Mouse (Mus musculus) thymus, postnatal 14 days (tissue): ENCODE measurements around the gene Cpm.

Experiments
- DNase-seq: peaks from one replicate; pipeline ENCODE4 v3.0.0; 2021

The Cpm gene

DNA sequence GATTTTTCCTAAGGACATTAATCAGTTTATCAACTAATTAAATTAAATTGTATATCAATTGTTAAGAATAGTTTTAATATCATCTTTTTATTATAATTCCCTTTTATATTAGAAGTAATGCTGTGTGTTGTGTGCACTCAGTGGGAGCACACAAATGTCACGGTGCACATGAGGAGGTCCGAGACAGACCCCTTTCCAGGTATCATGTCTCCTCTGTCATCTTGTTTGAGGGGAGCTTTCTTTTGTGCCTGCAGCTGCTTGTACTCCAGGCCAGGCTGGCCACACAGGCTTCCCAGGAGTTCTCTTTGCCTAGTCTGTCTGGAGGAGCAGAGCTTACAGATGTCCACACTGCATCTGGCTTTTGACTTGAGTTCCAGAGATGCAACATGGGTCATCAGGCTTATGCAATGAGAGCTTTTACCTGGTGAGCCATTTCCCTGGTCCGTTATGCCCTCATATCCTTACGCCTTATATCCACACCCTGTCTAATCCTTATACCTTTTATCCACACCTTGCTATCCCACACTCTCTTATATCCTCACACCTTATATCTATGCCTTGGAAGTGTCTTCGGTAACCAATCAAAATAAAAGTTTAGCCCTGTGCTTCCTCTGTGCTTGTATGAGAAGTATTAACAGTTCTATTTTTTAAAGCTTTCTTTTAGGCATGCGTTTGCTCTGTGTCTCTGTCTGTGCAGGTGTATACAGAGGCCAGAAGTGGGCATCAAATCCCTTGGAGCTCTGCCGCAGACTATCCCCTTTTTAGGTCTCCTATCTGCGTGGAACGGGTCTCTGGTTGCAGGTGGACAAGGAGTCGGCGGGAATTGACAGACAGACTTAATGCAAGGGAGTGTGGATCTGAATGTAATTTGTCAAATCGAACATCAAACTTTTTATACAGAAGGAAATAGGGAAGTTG, 7.4 kb upstream of the Cpm start:
- no peak for DNase-seq

DNA sequence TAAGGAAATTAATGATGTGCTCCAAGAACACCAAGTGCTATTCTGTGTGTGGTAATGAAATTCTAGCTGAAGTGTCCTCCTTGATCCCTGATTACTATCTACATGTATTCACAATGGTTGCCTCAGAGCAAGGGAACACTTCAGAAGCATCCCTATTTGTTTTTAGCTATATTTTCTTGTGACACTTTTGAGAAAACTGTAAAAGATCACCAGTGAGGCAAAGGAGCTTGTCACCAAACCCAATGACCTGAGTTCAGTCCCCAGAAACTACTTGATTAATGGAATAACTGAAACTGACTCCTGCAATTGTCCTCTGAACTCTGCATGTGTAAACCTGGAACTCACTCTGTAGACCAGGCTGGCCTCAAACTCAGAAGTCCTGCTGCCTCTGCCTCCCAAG, 5.9 kb upstream of the Cpm start:
- no peak for DNase-seq

DNA sequence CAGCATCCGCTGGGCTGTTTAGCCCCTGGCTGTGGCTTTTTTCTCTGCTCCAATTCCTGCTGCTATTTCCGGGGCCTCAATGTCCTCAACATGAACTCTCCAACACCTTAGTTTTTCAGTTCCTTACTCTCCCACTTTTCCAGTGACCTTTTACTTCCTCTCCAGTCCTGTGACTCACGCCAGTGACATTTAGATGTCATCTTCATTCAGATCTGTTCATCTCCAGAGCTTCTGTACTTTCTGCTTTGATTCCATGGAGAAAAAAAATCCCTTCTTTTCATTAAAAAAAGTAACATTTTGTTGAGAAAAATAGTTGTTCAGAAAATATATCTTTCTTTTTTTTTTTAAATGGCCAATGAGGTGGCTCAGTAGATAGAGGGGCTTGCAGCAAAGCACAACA, 5.1 kb upstream of the Cpm start:
- no peak for DNase-seq

DNA sequence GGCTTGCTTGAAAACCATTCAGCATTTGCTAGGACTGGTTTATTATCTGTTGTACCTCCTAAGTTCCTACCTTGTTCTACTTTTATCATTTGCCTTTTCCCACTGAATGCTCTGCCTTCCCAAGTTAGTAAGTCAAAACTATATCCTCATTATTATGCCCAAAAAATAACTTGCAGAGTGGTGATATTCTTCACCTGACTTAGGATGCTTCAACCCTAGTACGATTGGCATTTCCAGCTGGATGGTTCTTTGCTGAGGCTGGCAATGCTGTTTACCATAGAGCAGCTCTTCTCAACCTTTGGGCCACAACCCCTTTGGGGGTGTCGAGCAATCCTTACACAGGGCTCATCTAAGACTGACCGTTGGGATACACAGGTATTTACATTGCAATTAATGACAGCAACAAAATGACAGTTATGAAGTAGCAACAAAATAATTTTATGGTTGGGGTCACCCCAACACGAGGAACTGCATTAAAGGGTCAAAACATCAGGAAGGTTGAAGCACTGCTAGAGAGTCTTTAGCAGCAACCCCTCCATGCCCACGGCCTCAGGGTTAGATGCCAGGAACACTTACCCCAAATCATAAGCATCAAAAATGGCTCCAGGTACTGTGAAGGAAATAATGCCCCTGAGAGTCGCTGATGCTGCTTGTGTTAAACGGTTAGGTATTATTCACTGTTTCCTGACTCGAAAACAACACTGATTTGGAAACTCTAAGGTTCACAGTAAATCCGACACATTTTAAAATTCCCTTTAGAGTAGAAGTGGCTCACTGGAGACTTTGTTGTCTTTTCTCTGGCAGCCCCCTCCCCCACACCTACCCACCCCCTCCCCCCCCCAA, 4.4 kb upstream of the Cpm start:
- DNase-seq, result no peak

DNA sequence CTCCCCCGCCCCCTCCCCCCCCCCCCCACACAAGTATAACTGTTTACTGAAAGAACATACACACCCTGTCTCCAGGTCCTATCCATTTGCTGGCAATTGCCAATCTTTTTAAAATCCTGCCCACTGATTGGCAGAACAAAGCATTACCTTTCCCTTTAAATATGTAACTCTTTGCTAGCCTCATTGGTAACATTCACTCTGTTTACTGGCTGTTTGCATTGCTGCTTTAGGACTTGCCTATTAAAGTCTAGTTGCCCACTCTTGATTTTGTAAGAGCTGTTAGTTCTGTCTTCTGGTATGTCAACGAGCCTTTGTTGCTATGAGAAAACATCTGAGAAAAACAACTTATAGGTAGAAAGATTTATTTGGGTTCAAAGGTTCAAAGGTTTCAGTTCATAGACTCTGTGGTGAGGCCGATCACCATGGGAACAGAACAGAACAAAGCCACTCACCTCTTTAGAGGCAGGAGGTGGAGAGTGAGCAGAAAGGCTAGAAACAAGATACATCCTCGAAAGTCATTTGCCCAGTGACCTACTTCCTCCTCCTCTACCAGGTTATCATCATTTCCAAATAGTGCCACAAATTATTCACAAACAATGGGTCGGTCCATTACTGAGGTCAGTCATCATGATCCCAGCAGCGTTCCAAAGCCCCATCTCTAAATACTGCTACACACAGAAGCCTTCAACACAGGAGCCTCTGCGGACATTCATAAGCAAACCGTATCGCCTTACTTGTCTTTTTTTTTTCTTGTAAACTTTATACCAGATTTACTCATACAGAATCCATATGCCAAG, 3.6 kb upstream of the Cpm start:
- no peak for DNase-seq

DNA sequence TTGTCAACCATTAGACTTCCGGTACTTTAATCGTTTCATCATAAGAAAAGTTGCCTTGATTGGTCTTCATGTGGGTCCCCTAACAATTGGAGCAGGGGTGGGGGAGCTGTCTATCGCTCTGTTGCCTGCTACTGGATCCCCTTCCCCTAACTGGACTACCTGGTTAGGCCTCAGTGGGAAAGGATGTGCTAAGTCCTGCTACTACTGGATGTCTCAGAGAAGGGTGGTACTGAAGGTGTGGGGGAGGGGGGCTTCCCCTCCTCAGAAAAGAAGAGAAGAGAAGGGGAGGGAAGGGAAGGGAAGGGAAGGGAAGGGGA, 3.0 kb upstream of the Cpm start:
- DNase-seq, result no peak

DNA sequence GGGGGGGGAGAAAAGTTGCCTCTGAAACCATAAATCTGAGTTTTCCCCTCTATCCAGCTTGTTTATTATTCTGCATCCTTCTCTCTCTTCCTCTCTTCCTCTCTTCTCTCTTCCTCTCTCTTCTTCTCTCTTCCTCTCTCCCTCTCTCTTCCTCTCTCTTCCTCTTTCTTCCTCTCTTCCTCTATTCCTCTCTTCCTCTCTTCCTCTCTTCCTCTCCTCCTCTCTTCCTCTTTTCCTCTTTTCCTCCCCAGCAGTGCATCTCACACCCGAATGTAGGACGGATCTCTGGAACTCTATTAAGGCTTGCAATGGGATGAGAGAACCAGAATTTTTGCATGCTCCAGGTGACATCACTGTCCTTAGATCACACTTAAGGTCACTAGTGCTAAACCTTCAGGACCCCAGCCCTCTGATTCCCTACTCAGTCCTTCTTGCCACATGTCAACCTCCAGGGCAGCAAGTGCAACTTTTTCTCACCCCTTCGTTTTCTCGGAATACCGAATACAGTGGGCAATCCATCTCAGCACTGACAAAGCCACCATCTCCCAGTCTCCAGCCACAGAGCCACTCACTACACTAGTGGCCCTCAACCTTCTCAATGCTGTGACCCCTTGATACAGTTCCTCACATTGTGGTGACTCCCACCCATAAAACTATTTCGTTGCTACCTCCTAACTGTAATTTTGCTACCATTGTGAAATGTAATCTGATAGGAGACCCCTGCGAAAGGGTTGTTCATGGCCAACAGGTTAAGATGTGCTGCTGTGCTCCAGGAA, 2.3 kb upstream of the Cpm start:
- DNase-seq, result no peak

DNA sequence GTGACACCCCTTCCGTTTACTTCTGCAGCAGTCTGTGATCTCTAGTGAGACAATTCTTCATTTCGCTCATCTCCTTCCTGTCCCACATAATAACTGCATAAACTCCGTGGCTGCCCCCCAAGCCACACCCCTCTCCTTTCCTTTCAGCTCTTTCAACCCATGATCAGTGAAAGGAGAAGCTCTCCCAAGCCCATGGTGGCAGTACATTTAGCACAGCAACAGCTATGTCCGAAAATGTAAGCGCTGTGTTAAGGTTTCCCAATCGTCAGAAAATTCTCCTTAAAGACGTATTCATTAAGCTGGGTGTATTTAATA, 1.7 kb upstream of the Cpm start:
- DNase-seq, result peak; percentile 66

DNA sequence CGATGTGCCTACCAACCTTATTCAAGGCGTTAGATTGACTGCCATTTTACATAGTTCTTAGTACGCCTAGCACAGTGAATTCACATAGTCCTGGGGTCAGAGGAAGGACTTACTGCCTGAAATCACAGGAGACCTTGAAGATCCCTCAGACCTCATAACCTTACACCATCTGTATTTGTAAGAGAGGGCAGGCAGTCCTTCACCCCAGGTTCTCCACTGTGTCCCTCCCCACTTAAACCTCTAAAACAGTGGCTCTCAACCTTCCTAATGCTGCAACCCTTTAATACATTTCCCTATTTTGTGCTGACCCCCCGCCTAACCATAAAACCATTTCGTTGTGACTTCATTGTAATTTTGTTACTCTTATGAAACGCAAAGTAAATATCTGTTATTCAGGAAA, 1.4 kb upstream of the Cpm start:
- no peak for DNase-seq

DNA sequence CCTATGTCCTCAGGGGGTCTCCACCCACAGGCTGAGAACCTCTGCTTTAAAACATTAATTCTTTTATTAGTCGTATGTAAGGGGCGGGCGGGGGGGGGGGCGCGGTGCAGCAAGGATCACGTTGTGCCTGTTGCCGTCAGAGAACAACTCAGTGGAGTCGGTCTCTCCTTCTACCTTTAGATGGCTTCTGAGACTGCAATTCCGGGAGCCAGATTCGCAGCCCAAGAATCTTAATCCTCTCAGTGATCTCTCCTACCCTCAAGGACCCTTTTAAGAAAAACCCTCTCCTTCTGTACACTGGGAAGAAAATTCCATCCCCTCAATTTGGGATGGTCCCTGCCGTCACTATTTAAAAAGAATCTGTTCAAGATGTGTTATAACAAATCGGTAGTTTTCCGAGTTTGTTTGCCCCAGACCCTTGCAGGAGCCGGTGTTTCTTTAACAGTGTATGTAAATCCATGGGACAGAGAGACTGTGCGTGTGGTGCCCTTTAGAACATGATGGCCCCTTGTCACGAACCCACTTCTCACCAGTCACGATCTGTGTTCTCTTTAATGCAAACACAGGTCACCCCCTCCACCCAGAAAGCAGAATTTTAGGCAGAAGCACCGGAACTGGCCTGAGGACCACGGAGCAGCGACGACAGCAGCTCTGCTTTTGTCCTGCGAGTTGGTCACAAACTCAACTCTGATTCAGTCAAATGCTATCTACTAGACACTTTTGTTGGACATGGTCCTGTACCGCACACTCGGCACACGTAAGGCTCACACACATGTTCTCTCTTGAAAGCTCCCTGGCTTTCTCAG, 734 bp upstream of the Cpm start:
- DNase-seq, result no peak

DNA sequence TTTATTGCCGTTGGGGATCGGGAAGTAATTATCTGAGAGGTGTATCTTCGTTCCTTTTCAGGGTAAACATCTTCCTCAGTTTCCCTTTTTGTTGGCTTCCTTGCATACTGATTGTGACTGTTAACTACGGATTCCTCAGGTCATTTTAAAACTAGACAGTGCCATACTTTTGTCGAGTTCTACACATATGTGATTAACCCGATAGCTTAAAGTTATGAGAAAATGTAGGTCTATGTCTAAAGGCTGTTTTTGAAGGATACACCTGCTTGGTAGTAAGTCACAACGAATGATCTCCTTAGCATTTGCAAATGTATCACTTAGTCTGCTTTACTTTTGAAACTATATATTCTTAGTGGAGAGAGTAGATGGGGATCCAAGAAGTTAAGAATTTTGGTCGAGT, 876 bp downstream of the Cpm start:
- DNase-seq, result no peak

DNA sequence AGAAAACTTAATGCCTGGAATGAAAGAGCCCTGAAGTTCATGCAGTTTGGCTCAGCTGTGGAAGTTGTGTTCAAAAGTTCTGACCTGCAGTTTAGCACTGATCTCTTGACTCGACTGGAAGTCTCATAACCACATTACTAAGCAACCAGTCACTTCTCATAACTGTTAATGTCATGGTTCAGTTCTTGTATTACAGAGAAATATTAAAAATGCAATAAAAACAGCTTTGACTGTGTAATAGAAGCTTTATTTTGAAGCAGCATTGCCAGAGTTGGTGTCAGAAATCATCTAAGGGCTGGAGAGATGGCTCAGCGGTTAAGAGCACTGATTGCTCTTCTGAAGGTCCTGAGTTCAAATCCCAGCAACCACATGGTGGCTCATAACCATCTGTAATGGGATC, 1.5 kb downstream of the Cpm start:
- no peak for DNase-seq

DNA sequence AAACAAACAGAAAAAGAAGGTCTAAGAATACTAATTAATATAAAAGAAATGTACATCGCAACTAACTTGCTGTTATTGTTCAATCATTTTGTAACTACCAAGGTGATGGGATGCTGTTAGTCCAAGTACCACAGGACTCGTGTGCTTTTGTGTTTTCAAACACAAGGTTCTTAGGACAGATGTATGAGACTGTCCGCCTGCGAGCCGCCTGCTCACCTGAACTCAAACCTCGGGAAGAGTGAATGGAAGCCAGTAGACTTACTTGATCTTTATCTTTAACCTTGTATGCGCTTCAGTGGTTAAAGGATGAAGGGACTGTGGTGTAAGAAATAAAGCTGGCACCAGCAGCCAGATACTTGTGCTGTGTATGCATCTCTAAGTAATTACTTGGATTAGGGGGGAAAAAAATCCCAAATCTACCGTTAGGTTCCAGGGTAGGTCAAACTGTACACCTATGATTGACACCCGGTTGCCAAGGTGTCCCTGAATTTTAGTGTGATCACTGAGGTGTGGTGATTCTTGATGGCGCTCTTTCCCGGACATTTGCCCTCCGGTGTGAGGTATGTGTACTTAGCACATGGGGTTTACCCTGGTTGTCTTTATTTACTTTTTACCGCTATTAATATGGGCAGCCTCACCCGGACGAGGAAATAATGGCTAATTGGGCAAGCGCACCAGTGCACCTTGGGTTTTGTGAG, 2.4 kb downstream of the Cpm start:
- DNase-seq, result no peak

DNA sequence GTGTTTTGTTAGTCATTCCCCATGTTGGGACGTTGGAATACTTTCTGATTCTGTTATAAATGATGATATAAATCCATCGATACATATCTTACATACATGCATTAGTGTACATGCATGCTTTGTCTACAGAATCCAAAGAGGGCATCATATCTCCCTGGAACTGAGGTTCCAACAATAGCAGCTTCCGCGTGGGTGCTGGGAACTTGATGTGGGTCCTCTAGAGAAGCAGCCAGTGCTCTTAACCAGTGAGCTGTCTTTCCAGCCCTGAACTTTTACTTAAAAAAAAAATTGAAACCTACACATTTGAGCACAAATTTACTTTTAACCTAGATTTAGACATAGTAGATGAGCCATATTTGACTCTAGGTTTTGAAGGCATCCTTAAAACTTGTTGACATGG, 3.1 kb downstream of the Cpm start:
- DNase-seq, result no peak

DNA sequence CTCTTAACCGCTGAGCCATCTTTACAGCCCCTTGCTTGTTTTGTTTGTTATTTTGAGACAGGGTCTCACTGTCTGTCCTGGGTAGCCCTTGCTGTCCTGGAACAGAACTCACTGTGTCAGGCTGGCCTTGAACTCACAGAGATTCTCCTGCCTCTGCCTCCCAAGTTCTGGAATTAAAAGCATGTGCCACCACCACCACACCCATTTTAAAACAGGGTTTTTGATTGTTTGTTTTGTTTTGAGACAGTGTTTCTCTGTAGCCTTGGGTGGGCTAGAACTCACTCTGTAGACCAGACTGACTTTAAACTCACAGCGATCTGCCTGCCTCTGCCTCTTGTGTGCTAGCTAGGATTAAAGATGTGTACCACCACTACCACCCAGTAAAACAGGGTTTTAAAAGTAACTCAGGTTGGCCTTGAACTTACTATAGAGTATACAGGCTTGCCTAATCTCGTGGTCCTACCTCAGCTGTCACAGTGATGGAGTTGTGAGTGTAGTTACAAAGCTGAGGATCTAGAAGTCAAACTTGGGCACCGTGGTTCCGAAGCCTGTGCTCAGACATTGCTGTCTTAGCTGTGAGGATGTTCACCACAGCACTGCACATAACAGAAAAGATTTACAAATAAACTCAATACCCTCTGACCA, 4.4 kb downstream of the Cpm start:
- DNase-seq, result no peak

DNA sequence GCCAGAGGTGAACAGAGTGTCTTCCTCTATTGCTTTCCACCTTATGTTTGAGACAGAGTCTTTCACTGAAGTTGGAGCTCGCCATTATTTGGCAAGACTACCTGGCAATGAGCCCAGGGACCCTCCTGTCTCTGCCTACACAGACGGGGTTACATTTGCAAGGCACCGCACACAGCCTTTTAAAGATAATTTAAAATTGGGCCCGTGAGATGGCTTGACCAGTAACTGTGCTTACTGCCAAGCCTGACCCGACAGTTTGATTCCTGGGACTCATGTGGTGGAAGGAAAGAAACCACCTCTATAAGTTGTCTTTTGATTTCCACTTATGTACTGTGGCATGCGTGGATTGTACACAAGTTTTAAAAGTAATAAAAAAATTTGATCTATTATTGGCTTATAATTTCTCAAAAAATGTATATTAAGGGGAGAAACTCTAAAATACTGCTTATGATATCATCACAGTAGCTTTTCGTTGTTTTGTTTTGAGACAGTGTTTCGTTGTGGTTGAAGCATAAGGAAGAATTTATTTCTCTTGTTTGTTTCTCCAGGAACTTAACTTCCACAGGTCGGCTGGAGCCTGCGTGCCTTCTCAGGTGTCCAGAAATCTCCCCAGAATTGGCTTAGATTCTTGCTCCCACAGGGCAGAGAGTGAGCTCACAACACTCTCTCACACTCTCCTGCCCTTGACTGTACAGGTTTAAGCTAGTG, 5.2 kb downstream of the Cpm start:
- no peak for DNase-seq

DNA sequence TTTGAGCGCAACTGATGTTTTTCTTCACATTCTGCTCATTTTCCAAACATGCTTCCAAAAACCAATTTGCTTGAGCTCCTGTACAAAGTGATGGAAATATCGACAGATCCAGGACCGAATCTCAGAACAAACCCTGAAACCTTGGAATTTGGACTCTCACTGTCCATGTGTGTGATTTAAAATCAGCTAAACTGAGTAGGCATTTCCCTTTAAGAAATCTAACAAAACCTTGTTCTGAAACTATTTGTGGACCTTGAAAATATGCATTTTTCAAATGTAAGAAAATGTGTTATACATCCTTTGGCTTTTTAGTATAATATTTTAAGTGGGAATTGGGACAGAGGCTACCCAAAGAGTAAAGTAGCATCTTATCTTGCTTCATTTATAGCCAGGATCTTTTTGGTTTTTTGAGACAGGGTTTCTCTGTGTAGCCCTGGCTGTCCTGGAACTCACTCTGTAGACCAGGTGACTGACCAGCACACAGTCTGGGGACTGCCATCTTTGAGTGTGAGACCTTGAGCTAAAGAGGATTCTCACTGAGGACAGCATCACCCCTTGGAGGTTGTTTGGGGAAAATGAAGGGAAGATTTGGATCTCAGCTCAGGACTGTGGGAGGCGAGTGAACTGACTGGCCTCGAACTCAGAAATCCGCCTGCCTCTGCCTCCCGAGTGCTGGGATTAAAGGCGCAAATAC, 5.9 kb downstream of the Cpm start:
- no peak for DNase-seq

DNA sequence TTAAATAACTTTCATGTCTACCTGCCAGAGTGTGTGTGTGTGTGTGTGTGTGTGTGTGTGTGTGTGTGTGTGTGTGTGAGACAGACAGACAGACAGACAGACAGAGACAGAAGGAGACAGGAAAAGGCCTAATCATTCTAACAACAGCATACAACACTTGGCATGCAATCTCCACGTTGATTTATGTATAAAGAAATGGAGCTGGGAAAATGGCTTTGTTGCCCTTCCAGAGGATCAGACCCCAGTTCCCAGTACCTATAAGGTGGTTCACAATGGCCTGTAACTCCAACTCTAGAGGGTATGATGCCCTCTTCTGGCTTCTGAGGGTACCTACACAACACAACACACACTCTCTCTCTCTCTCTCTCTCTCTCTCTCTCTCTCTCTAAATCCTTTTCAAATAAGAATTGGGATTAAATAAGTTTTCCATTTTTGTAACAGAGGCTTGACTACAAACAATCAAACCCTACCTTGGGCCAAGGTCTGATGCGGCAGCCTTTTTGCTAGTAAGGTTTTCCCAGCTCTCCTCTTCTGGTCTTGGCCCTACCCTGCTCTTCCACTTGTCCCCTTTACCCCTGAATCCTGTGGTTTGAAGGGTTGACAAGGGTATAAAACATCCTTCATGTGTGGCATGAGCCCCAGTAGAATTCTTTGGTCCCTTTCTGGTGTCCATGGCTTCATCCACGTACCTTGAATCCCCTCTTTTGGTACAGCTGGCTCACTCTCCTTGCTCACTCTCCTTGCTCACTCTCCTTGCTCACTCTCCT, 6.7 kb downstream of the Cpm start:
- no peak for DNase-seq
